Mouse (Mus musculus): ENCODE measurements at regions not wholly inside any gene's neighbourhood (a gene's known extent, or its start where the extent isn't known, plus 50 kb on each side); places are given as distances from the start of the nearest gene placed in this dataset.

GRCm38 (mm10) chr6:31106856-31107359, 148.0 kb upstream of the Klf14 start:
- no peak for DNase-seq (ENCODE audit: low spot score)

GRCm38 (mm10) chr6:31107360-31107759, 148.5 kb upstream of the Klf14 start:
- DNase-seq (ENCODE audit: low spot score), result no peak

GRCm38 (mm10) chr6:31107916-31108685, 149.2 kb upstream of the Klf14 start:
- DNase-seq (ENCODE audit: low spot score), result no peak

GRCm38 (mm10) chr6:31109604-31110003, 150.7 kb upstream of the Klf14 start:
- no peak for DNase-seq (ENCODE audit: low spot score)

GRCm38 (mm10) chr6:31112293-31113077, 153.6 kb upstream of the Klf14 start:
- DNase-seq (ENCODE audit: low spot score), result no peak

GRCm38 (mm10) chr6:31113558-31114326, 154.9 kb upstream of the Klf14 start:
- DNase-seq (ENCODE audit: low spot score), result no peak

- no peak for DNase-seq (ENCODE audit: low spot score)
Observed at GRCm38 (mm10) chr6:31114336-31115335, 155.8 kb upstream of the Klf14 start.

GRCm38 (mm10) chr6:31115566-31115965, 156.7 kb upstream of the Klf14 start:
- no peak for DNase-seq (ENCODE audit: low spot score)

GRCm38 (mm10) chr6:31116365-31116764, 157.5 kb upstream of the Klf14 start:
- no peak for DNase-seq (ENCODE audit: low spot score)

GRCm38 (mm10) chr6:31117666-31118065, 158.8 kb upstream of the Klf14 start:
- DNase-seq (ENCODE audit: low spot score), result no peak

GRCm38 (mm10) chr6:31121008-31121407, 162.1 kb upstream of the Klf14 start:
- no peak for DNase-seq (ENCODE audit: low spot score)

- no peak for DNase-seq (ENCODE audit: low spot score)
Observed at GRCm38 (mm10) chr6:31122895-31123294, 164.0 kb upstream of the Klf14 start.

- no peak for DNase-seq (ENCODE audit: low spot score)
Observed at GRCm38 (mm10) chr6:31123342-31123990, 164.6 kb upstream of the Klf14 start.

- DNase-seq (ENCODE audit: low spot score), result no peak
Observed at GRCm38 (mm10) chr6:31124076-31124475, 165.2 kb upstream of the Klf14 start.

GRCm38 (mm10) chr6:31124872-31125271, 166.0 kb upstream of the Klf14 start:
- no peak for DNase-seq (ENCODE audit: low spot score)

- no peak for DNase-seq (ENCODE audit: low spot score)
Observed at GRCm38 (mm10) chr6:31125328-31126118, 166.6 kb upstream of the Klf14 start.

GRCm38 (mm10) chr6:31126131-31126871, 167.4 kb upstream of the Klf14 start:
- no peak for DNase-seq (ENCODE audit: low spot score)

GRCm38 (mm10) chr6:31129170-31129569, 170.3 kb upstream of the Klf14 start:
- no peak for DNase-seq (ENCODE audit: low spot score)

- no peak for DNase-seq (ENCODE audit: low spot score)
Observed at GRCm38 (mm10) chr6:31129987-31130386, 171.1 kb upstream of the Klf14 start.
